Mouse (Mus musculus) brain, adult 2 months (tissue): Measurements from ENCODE around the gene Lrfn2.

Experiments
- DNase-seq: peaks from one replicate; pipeline ENCODE4 v3.0.0; 2011; ENCODE audit warnings: low read depth, low spot score

Gene Lrfn2

DNA sequence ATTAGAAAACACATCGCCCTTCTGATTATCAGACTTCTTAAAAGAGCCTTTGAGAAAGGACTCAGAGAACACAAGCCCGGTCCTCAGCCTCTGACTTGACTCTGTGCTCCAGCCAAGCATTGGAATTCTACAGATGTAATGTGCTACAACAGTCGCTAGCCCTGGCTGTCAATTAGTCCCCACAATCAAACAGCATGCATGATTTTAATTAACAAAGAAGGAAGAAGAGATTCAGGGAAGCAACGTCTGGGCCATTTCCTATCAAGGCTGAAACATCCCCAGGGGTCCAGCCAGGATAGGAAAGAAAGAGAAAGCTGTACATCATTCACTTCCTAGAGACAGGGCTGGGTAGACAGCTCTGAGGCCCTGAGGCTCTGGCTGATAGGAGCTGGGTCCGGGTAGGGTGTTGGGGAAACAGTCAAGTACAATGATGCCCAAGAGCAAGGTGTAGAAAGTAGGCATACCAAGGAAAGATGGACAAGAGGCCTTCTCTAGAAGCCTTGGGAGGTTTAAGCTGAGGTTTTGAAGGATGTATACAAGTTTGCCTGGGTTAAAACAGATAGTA is 101.6 kb downstream of the Lrfn2 start:
- no peak for DNase-seq

GRCm38 (mm10) chr17:49035052-49035451 is 102.9 kb downstream of the Lrfn2 start:
- no peak for DNase-seq

DNA sequence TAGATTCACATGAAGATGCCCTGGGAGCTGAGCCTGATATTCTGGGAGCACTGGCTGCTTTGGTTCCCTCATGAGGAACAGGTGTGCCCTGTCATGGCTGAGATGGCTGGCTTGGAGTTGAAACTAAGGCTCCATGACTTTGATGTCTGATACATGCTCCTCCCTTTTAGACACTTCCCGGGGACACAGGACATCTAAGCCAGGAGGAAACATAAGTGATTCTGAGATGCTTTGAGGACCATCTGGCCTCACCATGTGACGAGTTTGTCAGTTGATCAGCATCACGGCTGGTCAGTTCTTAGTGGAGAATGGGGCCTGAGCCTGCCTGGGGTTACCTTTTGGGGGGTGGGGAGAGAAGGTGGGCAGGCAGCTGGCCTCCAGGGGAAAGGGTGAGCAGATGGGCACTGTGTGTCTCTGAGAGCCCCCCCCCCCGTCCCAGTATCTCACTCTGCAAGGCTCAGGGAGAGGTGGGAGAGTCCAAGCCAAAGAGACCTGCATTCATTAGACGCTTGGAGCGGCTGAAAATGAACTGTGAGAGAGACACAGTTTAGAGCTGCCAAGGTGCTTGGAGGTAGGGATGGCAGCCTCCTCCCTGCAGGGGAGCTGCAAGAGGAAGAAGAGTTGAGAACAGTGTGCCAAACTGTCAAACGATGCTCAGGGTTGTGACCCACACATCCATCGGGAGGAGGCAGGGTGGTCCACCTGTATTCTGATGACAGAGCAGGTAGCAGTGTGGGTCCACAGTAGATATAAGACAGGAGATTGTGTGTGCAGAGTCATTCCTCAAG is 105.2 kb downstream of the Lrfn2 start:
- DNase-seq: no peak

DNA sequence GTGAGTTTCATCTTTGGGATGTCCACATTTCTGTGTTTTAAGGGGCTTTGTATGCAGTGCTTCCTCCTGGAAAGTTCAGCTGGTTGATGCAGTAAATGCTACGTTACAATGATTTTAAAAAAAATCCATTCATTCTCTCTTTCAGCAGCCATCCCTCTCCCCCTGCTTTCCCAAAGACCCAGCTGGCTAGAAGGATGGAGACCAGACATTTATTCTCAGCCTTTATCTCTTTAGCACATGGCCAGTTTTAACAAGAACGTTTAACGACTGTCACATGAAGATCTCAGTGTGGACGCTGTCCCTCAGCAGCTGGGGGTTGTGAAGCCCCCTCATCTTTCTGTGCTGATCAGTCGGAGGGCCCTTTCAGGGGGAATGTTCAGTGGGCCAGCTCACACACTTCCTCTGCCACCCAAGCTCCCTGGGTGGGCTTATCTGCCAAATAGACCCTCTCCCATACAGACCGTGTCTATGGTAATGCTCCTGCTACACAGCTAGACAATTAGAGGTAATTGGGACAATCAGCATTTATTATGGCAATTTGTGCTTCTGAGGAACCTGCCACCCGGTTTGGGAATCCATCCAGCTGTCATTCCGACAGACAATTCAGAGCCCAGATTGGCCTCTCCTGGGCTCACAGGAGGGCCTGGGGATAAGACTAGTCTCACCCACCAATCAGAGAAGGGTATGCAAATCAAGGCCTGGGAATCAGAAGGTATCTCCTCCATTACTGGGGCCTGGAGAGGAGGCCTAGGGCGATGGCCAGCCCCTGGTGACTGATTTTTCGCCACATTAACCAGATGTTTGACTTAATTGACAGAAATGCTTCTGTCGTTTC is 111.8 kb downstream of the Lrfn2 start:
- no peak for DNase-seq

- DNase-seq: no peak
Observed at GRCm38 (mm10) chr17:49047921-49048320, 115.7 kb downstream of the Lrfn2 start.

- no peak for DNase-seq
Observed at GRCm38 (mm10) chr17:49051231-49051630, 119.1 kb downstream of the Lrfn2 start.

GRCm38 (mm10) chr17:49061141-49061540 is 129.0 kb downstream of the Lrfn2 start:
- peak; percentile 50 for DNase-seq

DNA sequence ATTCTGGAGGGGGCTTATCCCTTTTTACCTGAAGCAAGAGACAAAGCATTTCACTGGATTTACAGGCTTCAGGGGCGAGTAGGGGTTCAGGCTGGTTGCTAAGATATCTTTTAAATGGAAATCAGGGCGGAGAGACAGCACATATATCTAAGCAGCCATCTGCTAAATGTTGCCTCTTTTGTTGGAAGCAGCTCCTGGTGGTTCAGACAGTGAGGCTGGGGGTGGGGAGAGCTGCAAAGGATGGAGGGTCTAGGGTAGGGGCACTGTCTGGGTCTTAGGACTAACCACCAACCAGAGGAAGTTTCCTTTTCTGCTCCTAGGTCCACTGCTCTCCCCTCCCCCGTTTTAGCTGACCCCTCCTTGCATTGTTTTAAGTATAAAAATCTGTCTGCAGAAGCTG is 131.6 kb downstream of the Lrfn2 start:
- DNase-seq: no peak

- DNase-seq: peak; percentile 75
Observed at GRCm38 (mm10) chr17:49064526-49064925, 132.3 kb downstream of the Lrfn2 start.

- DNase-seq: no peak
Observed at GRCm38 (mm10) chr17:49065050-49065449, 132.9 kb downstream of the Lrfn2 start.

- DNase-seq: no peak
Observed at GRCm38 (mm10) chr17:49066748-49067147, 134.6 kb downstream of the Lrfn2 start.

DNA sequence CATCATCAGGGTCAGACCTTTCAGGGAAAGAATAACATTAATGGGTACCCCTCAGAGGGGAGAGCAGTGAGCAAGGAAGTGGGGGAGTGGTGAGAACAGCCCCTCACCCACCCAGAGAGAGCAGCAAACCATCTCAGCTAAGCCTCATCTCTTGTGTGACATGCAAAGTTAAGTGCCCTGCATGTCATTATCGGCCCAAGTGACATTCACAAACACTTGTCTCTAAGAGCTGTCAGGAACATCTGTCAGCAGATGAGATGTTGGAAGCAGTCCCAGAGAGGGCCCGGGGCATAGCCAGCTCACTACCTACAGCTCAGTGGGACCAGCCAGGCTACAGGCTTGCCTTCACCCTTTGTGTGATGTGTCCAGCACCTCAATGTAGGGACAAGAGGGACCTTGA is 146.0 kb downstream of the Lrfn2 start:
- no peak for DNase-seq

DNA sequence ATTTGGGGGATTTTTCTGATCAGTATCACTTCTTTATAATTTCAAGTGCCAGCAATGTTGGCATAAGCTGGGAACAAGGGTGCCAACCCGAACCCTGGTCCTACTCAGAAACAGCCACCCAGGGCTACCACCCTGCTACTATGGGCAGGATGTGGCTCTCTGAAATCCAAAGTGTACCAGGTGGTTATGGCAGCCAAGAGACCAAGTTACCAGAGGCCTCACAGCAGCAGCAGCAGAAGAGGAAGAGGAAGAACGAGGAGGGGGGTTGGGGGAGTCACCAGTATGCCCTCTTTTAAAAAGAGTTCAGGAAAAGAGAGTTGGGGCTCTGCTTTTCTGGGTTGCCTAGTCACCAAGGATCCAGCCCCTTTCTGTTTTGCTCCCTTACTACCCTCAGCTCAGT is 147.5 kb downstream of the Lrfn2 start:
- DNase-seq: no peak

- peak; percentile 94 for DNase-seq
Observed at GRCm38 (mm10) chr17:49083594-49084380, 151.6 kb downstream of the Lrfn2 start.

- peak; percentile 84 for DNase-seq
Observed at GRCm38 (mm10) chr17:49085111-49085510, 152.9 kb downstream of the Lrfn2 start.

GRCm38 (mm10) chr17:49096781-49097544 is 164.8 kb downstream of the Lrfn2 start:
- no peak for DNase-seq

DNA sequence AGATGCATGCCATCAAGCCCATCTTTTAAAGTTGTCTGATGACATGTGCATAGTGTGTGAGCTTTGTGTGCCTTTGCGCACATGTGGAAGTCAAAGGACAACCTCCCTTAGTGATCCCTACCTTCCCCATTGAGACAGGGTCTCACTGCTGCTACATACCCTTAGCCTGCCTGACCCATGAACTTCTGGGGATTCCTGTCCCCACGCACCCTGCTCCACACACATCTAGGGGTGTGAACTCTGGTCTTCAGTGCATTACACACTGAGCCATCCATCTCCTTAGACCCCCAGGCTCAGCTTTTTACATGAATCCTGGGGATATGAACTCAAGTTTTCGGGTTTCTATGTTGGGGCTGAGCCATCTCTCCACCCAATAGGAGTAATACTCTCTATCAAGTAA is 179.2 kb downstream of the Lrfn2 start:
- no peak for DNase-seq

DNA sequence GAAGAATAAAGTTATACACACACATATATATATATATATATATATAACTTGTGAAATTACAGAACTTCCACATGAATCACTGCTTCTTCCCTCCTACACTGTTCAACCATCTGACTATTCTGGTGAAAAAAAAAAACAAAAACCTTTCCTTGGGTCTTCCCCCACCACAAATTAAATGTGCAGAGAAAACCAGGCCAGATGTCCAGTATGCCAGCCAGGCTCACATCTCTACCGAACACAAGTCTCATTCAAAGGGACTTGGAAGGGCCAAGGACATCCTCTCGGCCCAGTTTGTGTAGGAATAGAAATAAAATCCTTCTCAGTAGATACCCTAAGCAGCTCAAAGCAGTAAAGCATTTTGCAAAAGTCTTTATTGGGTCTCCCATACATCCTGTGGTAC is 179.7 kb downstream of the Lrfn2 start:
- DNase-seq: peak; percentile 72

DNA sequence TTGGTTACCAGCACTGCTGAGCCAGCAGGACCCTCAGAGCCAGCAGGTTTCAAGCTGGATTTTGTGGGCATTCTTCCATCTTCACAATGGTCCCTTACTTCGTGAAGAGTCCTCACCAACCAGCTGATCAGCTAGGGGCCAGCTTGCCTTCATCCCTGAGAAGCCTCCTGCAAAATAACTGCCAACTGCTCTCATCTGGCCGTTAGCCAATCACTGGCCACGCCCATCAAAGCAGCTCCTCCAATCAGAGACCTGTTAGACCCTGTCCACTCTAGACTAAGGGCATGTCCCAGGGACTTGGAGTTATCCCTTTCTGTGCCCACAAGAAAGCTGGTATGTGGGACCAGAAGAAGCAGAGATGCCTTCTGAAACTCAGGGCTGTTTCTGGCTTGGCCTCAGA is 181.2 kb downstream of the Lrfn2 start:
- no peak for DNase-seq

DNA sequence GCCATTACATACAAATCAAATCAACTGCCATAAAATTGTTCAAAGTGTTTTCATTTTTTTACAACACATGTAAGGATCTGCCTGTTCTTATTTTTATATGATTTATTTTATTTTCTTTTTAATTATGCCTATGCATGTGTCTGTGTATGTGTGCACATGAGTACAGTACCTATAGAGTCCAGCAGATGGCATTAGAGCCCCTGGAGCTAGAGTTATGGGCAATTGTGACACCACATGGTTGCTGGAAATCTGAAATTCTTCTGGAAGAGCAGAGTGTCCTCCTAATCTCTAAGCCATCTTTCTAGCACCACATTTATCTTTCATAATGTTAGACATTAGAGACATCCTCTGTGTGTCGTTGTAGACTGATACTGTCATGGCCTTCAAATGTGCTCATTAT is 192.0 kb downstream of the Lrfn2 start:
- no peak for DNase-seq

GRCm38 (mm10) chr17:49124642-49125041 is 192.5 kb downstream of the Lrfn2 start:
- no peak for DNase-seq
